Mouse (Mus musculus): ENCODE measurements at regions not wholly inside any gene's neighbourhood (a gene's known extent, or its start where the extent isn't known, plus 50 kb on each side); places are given as distances from the start of the nearest gene placed in this dataset.

DNA sequence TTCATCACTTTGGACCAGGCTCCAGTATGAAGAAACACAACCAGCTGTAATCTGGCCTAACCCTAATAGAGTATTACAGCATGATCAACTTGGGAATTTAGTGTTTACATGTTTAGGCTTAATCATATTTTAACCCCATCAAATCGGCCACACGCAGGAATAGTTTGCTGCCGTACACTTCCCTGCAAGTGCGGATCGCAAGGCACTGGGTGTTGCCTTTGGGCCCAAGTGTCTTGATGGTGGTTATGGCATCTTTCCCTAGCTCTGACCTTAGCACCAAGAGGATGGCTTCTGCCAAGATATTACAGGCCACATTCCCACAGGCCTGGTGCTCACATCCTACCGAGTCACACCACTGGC lies 291.9 kb downstream of the Tgfb2 start:
- DNase-seq = peak; percentile 52
- Histone ChIP-seq H3K4me3 (no peak overlapping the region; the same call in 1 of the 2 replicates), H3K27ac (peak overlapping the region; percentile 73)
- no peak for TF ChIP-seq CTCF (IDR thresholded peaks at IDR 0.05)
- intact Hi-C loops (cut with DNase I) = no loop called here

DNA sequence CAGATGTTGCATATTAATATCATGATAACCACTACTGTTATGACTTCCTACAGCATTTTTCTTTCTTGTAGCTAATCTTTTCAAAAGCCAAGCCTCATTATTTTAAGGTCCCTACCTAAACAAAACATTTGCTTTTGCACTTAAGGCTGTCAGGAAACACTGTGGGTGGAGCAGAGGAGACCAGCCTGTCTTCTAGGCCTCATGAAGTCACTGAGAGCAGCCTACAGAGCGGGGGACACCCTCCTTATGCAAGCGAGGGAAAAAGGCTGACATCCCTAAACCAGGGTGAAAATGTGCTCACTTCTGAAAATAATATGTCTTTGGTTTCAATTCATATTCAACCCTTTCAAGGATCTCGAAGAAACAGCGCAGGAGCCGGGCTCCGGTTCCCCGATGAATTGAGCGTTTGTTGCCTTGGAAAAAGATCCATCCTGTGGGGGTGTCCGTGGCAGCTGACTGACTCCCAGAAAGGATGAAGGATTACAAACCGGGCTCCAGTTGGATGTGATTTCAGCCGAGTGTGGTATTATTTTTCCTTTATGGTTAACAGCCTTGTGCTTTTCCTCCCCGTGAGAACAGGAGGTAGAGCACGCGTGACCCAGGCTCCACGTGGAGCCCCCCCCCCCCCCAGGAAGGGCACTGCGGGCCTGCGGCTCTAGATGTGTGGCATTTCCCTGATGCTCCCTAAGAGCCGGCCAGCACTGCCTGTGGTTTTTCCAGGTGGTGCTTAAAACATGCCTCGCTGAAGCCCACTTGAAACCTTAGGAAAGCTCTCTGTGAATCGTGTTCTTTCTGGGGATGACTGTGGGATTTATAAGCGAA lies 292.5 kb downstream of the Tgfb2 start:
- intact Hi-C loops (cut with DNase I) = no loop called here
- DNase-seq = peak; percentile 44
- Histone ChIP-seq H3K27ac (peak overlapping the region; percentile 73), H3K4me3 (peak overlapping the region; percentile 26)
- no peak for TF ChIP-seq CTCF (IDR thresholded peaks at IDR 0.05)

DNA sequence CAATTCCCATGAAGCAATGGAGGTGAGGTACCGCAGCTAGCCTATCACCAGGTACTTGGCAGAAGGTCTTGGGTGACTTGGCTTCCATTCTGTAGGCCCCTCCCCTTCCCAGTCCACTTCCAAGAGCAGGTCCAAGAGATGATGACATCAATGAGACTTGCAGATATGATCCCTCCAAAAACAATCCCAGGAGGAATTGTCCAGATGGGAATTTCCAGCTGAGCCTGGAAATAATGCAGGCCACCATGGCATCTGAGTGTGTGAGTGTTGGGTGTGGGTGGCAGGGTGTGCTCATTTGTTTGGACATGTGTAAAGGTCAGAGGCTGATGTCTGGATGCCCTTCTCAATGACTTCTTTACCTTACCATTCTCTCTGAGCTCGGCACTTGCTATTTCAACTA lies 293.5 kb downstream of the Tgfb2 start:
- intact Hi-C loops (cut with DNase I) = no loop called here
- no peak overlapping the region for H3K27ac ChIP-seq
- no peak overlapping the region for H3K4me3 ChIP-seq
- TF ChIP-seq CTCF (IDR thresholded peaks at IDR 0.05) = no peak
- no peak for DNase-seq

DNA sequence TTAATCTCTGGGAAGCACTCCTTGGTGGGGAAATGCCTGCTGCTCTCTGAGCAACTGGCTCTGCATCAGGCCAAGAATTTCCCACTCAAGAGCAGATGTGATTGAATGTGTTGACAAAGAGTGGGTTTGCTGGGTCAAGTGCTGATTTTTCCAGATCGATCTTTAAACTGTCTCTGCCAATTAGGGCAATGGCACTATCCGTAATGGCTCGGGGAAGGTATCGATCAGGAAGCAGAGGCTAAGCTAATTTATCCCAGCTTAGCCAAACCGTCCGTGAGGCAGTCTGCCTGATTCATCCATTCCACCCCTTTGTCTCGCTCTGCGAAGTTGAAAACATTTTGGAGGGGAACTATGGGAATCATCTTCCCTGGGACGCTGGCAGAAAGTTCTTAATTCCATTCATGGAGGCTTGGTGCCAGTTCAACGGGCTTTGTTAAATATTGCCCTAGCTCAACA lies 291.9 kb upstream of the Lyplal1 start:
- H3K27ac ChIP-seq = peak overlapping the region; percentile 16; the same call in 1 of the 2 replicates
- intact Hi-C loops (cut with DNase I) = no loop called here
- TF ChIP-seq CTCF (IDR thresholded peaks at IDR 0.05) = no peak
- peak overlapping the region; percentile 48 for H3K4me3 ChIP-seq
- DNase-seq = peak; percentile 31

DNA sequence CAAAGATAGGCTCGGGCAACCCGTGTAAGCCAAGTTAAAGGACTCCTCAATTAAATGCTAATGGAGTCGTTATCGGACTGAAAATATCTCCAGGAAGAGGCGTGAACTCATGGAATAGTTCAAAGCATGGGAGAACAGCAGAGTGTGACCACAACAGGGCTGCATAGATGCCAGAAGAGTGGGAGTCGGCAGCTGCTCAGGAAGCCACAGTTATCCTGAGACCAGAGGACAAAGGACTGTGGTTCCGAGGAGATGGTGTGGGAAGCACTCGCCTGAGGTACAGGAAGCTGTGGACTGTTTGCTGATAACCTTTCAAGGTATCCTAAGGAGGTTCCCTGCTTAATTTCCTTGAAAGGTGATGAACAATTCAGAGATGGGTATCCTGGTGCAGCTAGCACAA lies 290.5 kb upstream of the Lyplal1 start:
- Histone ChIP-seq H3K4me3 (no peak overlapping the region), H3K27ac (no peak overlapping the region)
- intact Hi-C loops (cut with DNase I) = no loop called here
- DNase-seq = no peak
- no peak for TF ChIP-seq CTCF (IDR thresholded peaks at IDR 0.05)

DNA sequence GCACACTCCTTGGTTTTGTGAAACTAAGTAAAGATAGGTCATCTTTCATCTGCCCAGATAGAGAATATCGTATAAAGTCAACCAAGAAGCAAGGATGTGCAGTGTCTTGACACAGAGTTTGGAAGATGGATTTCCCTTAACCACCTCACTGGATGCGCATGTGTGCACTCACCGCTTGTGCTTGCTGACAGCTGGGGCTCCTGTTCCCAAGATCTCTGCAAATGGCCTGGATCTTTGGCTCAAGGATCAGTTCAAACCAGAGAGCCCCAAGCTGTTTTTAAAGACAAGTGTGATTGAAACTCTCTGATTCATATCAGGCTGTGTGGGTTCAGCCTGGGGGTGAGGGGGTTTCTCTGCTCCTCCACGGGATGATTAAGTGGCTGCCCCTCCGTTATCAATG lies 288.6 kb upstream of the Lyplal1 start:
- TF ChIP-seq CTCF (IDR thresholded peaks at IDR 0.05) = no peak
- intact Hi-C loops (cut with DNase I) = no loop called here
- Histone ChIP-seq H3K4me3 (no peak overlapping the region), H3K27ac (no peak overlapping the region)
- DNase-seq = no peak

DNA sequence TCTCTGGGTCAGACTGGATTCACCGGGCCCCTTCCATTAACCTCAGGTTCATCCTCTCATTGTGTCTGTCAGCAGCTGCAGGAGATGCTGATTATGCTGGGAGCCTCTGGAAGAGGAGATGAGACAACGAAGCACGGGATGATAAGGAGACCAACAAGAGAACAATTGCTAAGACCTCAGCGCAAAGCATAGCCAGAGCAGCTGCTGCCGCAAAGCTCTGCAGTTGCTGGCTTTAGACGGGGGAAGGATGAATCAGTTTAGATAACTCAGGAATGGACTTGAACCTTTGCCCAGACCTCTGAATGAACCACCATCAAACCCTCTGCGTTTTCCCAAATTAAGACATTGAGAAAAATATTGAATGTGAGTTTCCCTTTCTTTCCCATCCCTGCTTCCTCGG lies 282.7 kb upstream of the Lyplal1 start:
- DNase-seq = peak; percentile 25
- Histone ChIP-seq H3K27ac (peak overlapping the region; percentile 46; the same call in 1 of the 2 replicates), H3K4me3 (no peak overlapping the region)
- no peak for TF ChIP-seq CTCF (IDR thresholded peaks at IDR 0.05)
- intact Hi-C loops (cut with DNase I) = loop anchor here (10.0 kb wide), 1 partner anchor 715 kb away; no protein-coding TSS in a partner anchor

DNA sequence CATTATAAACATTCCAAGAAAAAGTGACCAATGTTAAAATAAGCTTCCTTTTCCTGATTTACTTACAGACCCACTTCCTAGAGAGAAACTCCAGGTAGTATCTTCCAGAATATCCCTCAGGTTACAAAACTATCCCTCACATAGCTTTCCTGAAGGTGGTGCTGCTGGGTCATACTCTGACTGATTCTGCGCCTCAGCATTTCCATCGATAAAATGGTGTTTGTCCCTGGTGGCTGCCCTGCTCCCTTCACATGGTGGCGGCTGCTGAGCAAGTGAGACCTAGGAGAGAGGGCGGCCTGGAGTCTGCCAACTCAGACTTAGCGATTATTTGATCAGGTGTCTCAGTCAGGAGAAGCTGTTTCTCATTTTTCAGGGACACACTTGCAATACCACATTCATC lies 275.9 kb upstream of the Lyplal1 start:
- peak; percentile 80 for TF ChIP-seq CTCF (IDR thresholded peaks at IDR 0.05)
- intact Hi-C loops (cut with DNase I) = loop anchor here (5.0 to 10.0 kb wide), 2 partner anchors 319 to 708 kb away; no protein-coding TSS in a partner anchor
- peak; percentile 51 for DNase-seq
- Histone ChIP-seq H3K4me3 (no peak overlapping the region), H3K27ac (no peak overlapping the region)

DNA sequence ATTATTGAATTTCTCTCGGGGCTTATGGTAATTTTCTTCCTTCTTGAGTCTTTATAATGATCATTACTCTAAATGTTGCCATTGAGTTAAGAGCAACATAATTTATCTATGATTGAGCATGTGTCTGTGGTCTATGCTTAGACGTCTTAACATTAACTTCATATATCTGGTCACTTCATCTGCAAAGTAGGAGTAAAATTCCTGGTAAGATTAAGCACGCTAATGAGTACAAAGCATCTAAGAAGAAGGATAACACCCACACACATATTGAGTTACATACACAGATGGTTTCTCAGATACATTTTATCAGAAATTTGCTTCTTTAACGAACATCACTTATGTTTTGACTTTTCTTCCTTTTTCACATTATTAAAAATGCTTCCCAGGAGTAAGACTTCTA lies 267.3 kb upstream of the Lyplal1 start:
- DNase-seq = no peak
- Histone ChIP-seq H3K27ac (no peak overlapping the region), H3K4me3 (no peak overlapping the region)
- intact Hi-C loops (cut with DNase I) = no loop called here
- no peak for TF ChIP-seq CTCF (IDR thresholded peaks at IDR 0.05)

DNA sequence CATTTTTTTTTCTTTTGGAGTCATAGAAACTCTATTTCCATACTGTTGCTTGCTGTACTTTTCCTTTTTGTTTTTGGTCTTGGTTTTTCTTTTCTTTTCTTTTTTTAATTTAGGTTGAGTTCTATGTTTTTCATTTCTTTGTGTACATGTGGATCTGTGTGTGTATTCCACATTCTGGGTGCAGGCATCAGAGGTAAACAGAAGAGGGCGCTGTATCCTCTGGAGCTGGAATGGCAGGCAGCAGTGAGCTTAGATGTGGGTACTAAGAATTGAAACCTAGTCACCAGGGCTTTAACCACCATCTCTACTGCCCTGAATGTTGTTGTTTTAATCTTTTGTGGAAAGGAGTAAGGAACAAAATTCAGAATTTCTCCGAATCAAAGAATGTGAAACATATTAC lies 266.3 kb upstream of the Lyplal1 start:
- peak; percentile 25; the same call in 1 of the 2 replicates for TF ChIP-seq CTCF (IDR thresholded peaks at IDR 0.05)
- intact Hi-C loops (cut with DNase I) = no loop called here

DNA sequence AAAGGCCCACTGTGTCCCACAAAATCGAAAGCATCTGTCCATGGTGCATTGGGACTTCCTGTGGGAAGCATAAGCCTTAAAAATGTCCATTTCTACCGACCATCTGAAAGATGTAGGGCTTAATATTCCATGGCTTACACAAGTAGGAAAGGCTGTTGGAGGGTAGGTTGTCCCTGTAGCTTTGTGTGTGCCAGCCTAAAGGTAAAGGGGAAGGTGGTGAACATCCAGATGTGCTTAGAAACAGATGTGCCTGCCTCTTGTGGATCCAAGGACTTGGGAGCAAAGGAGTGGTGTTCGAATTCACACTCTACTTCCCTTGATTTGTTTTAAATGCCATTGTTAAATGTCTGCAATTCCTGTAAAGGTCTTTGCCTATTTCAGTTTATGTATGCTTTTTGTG lies 265.9 kb upstream of the Lyplal1 start:
- no peak for DNase-seq
- Histone ChIP-seq H3K4me3 (no peak overlapping the region), H3K27ac (no peak overlapping the region)
- no peak for TF ChIP-seq CTCF (IDR thresholded peaks at IDR 0.05)
- intact Hi-C loops (cut with DNase I) = no loop called here

More for the DNA sequence above, 266.3 kb upstream of the Lyplal1 start:
- H3K4me3 ChIP-seq = no peak overlapping the region
- H3K27ac ChIP-seq = no peak overlapping the region
- DNase-seq = no peak

DNA sequence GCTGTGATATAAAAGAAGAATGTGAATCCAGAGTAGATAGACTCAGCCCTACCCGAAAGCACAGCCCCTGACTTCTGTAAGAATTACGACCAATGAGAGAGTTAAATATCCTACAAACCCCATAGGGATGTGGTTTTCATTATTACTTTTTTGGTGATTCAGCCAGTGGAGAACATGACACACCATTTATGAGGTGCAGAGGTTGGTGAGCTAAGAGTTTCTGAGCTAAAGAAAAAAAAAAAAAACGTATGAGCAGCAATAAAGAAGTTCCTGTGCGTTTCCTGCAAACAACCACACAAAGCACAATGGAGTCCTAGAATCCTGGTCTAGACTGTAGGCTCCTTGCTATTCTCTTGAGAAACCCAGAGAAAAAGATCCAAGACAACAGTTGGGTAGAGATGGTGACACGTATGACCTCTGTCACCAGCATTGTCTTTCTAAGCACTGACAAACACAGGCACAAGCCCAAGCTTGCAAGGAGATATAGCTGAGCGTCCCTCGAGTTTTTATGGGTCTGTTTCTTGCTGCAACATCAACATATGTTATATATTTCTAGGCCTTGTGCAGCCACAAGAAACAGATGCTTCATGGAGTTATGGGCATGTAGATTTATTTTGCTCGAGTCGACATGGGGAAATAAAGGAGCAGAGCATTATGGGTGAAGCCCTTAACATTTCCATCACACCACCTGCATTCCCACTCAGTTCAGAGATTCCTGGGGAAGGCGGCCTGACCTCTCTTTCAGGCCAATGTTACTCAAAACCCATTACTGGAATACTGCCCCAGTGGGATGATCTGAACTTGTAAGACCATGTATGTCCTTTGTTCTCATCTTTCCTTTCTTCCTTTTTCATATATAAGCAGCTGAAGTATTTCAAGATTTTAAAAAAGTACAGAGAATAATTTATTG lies 263.1 kb upstream of the Lyplal1 start:
- intact Hi-C loops (cut with DNase I) = no loop called here
- no peak for DNase-seq
- H3K4me3 ChIP-seq = no peak overlapping the region
- no peak overlapping the region for H3K27ac ChIP-seq
- no peak for TF ChIP-seq CTCF (IDR thresholded peaks at IDR 0.05)
